Mouse (Mus musculus) thymus, postnatal 25 days (tissue): ENCODE data around the gene Inpp5e.

ENCODE experiments used
- DNase-seq: peaks from one replicate; pipeline ENCODE4 v3.0.0; 2022

Gene Inpp5e

GRCm38 (mm10) chr2:26359983-26360382 lies 49.0 kb downstream of the Inpp5e start:
- no peak for DNase-seq

DNA sequence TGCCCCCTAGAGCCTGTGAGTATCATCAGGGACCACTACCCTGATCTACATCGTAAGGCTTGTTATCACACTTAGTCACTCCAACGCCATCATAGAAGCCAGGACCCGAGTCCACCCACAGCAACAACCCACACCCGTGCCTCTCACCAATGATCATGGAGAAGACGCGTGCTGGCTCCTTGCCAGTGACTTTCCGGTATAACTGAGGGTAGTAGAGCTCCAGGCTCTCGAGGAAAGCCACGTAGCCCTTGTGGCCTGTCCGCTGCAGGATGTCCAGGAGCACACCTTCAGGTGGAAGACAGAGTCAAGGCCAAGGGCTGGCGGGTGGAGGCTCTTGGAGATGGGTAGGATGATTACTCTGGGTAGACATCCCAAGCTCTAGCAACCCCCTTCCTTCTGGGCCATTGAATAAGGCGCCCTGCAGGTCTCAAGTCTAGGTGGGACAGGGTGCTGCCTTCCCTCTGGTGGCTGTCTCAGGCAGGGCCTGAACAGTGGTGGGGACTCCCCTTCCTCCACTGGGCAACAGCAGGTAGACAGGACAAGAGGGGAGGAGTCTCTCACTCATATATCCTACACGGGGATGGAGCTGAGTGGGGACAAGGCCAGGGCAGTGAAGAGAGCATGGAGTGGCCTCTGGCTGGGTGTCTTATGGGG lies 50.2 kb downstream of the Inpp5e start:
- DNase-seq = no peak

GRCm38 (mm10) chr2:26357484-26357883 lies 51.5 kb downstream of the Inpp5e start:
- DNase-seq = no peak

- peak; percentile 55 for DNase-seq
Observed at GRCm38 (mm10) chr2:26356678-26357077, 52.3 kb downstream of the Inpp5e start.

- peak; percentile 30 for DNase-seq
Observed at GRCm38 (mm10) chr2:26356231-26356630, 52.8 kb downstream of the Inpp5e start.

- no peak for DNase-seq
Observed at GRCm38 (mm10) chr2:26354401-26354800, 54.6 kb downstream of the Inpp5e start.

DNA sequence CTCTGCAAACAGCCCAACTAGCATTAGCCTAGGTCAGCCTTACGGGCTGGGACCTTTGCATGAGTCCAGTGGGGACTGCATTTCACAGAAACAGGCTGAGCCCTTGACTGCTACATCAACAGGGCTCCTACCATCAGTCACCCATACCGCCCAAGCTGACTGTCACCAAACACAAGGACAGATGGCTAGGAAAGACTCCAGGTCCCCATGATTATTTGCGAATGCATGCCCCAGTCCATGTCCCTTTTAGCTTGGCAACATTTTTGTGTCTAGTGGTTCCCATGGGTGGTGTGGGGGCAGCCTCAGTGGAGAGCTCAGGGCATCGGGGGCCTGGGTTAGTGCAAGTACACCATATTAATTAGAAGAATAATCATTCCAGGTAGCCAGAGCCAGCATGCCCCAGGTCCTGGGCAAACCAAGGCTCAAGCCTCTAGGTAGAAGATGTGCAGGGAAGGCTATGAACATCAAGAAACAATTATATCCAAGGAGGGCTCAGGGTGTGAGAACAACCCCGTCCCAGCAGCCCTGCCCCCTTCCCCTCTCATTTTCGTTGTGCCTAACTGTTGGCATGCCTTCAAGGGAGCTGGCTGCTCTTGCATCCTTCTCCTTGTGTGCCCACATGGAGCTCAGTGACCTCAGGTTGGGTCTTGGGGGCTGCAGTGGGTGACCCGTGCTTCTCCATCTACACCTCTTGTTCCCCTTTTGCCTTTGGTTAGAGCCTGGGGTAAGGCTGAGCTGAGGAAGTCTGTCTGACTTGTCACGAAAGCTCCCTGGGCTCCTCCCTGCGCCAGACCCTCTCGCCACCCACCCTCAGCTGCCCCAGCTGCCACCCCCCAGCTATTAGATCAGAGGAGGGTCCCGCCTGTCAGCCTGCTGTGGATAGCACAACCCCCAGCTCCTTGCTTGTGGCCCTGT lies 55.7 kb downstream of the Inpp5e start:
- DNase-seq = no peak

- DNase-seq = peak; percentile 80
Observed at GRCm38 (mm10) chr2:26352291-26352910, 56.6 kb downstream of the Inpp5e start.

DNA sequence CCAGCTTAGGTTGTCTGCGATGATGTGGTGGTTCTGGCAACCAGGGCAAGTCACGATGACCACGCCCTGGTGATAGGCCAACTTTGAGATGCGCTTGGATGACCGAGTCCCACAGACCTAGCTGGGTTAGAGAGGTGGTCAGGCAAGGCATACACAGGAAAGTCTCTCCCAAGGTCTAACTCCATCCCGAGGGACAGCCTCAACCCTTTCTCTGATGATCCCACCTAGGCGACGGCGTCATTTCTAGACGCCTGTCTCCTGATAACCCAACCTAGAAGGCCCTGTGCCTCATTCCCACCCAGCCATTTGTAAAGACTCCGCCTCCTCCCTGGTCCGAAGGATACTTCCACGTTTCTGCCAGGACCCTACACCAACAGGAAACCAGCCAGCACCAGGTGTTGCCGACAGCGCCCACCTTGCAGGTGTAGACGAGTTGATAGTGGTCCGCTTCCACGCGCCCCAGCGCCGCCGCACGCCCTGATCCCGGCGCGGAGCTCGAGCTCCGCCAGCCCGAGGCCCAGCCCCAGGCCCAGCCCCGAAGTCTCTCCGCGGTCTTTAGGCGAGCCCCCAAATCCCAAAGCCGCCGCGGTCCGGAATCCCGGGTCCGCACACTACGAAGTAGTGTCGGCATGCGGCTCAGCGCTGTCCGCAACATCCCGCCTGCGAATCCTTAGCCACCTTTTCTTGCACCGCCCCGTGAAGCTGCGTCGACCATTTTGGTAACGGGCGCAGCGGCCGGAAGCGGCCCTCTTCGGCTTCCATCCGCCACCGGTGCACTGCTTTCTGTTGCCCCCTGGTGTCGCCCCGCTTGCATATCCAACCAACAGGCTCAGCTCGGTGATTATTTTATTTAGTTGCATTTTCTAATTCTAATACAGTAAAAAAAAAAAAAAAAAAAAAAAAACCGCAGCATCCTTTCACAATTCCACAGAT lies 57.4 kb downstream of the Inpp5e start, which contains the start of gene Dnlz:
Dnlz (minus strand) TSS at position 753 of the 933 bp plus-strand sequence.
- DNase-seq = peak; percentile 95

DNA sequence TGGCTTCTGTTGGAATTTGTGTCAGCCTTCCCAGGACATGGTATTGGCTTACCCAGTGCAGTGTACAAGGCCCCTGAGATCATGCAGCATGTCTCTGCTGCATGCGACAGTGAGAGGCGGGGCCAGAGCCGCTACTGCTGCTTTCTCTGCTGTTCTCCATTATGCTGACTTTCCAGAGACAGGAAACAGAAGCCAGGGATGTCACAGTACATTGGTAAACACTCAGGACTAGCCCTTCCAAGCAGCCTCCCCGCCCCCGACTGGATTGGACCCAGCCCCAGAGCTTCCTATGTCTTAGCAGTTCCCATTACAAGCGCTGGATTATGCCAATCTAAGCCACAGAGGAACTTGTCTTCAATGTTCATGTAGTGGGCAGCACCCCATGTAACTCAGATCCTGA lies 60.8 kb downstream of the Inpp5e start:
- no peak for DNase-seq
